17 mouse cellular contexts compared by ENCODE assay signal in the genomic region with DNA sequence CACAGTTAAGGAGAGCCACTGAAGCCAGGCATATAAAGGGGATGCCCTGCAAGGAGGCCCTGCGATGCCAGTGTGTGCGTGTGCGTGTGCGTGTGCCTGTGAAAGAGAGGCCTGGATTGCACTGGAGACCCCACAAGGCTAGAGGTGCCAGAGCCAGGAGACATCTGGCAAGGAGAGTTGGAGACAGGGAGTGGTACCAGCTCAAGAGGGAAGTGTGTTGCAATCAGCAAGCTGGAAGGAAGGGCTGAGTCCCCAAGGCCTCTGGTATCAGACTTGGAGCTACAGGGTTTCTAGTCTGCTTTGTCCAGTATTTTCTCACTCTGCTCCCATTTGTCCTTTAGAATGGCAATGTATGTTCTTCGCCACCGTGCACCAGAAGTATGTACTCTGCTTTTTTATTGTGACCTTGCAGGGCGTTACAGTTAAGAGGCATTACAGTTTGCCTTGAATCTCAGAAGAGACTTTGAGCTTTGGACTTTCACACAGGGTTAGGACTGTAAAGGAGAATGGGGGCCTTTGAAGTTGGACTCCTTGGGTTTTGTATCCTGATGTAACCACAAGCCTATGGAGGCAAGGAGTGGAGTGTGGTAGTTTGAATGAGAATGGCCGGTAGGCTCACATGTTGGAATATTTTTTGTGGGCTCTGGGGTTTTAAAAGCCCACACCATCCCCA. TPM values are rescaled to one million over a fixed set of nuclear protein-coding genes. Genes with fewer than 3 reads are reported as not detected.
DNase-seq lines count a peak whose midpoint lies in the region; ATAC-seq and TF ChIP-seq lines count a peak whose summit lies in the region.
"Had no signal": no experiment of that assay in that cellular context is flagged by ENCODE, and none has a peak within 500 bp of the region (broad histone marks: within the 10 kb centered on the region; RNA-seq: fewer than 3 reads in every experiment).

No protein-coding gene starts in this region.

- DNase-seq in heart, adult 2 months, result peak; percentile 30 to 42
- DNase-seq in thymus, adult 18-20 months, result no peak
- DNase-seq in thymus, postnatal 0 days (ENCODE audit: low spot score), result no peak
- DNase-seq: layer of hippocampus, postnatal 36 days; liver, postnatal 0 days; thymus, postnatal 4 days had no signal

- WGBS in heart, adult 2 months, result 84% methylated on average over 8 of the region's 8 CpGs
- 83% methylated on average over 8 of the region's 8 CpGs for WGBS in heart, embryonic 12.5 days
- 81% methylated on average over 8 of the region's 8 CpGs for WGBS in lung, embryonic 16.5 days
- WGBS in small intestine, adult 2 months, result 31% methylated on average over 8 of the region's 8 CpGs

- H3K9me3 ChIP-seq in heart, embryonic 12.5 days (replicated peaks), result no peaks in the 10 kb centered on the region
- no peaks in the 10 kb centered on the region for H3K9me3 ChIP-seq in lung, embryonic 16.5 days (ENCODE audit: control insufficient read depth, low read length)
- H3K9me3 ChIP-seq: embryonic facial prominence, embryonic 13.5 days; limb, embryonic 12.5 days; neural tube, embryonic 15.5 days had no signal

- H3K27me3 ChIP-seq in heart, adult 2 months (ENCODE audit: control insufficient read depth, insufficient read depth, low read length), result no peaks in the 10 kb centered on the region
- H3K27me3 ChIP-seq in heart, embryonic 12.5 days (replicated peaks), result 0 out of 2 replicates have a peak, but pooled peaks cover 2% of the 10 kb centered on the region
- no peaks in the 10 kb centered on the region for H3K27me3 ChIP-seq in lung, embryonic 16.5 days (ENCODE audit: control insufficient read depth, insufficient read depth, low read depth, low read length)
- H3K27me3 ChIP-seq in small intestine, adult 2 months (ENCODE audit: control insufficient read depth, insufficient read depth, low read length), result no peaks in the 10 kb centered on the region
- H3K27me3 ChIP-seq: limb, embryonic 12.5 days; neural tube, embryonic 15.5 days had no signal

- no peak for TF ChIP-seq EP300 in heart, adult 2 months (IDR thresholded peaks at IDR 0.05; ENCODE audit: insufficient read depth, low read depth, low read length)

- no peaks in the 10 kb centered on the region for H3K79me2 ChIP-seq in heart, adult 2 months (replicated peaks; ENCODE audit: control insufficient read depth, insufficient read depth, low read length)

- no peak overlapping the region for H3K27ac ChIP-seq in heart, adult 2 months
- H3K27ac ChIP-seq in heart, embryonic 12.5 days (ENCODE audit: poor library complexity, severe bottlenecking), result no peak overlapping the region
- peak overlapping the region; percentile 13 for H3K27ac ChIP-seq in lung, embryonic 16.5 days (ENCODE audit: low read length)
- H3K27ac ChIP-seq in small intestine, adult 2 months (ENCODE audit: insufficient read depth, low read depth, low read length), result peak overlapping the region; percentile 85
- H3K27ac ChIP-seq: embryonic facial prominence, embryonic 13.5 days; kidney, postnatal 0 days; limb, embryonic 12.5 days; neural tube, embryonic 15.5 days had no signal

- no peak for ATAC-seq in heart, embryonic 12.5 days (ENCODE audit: insufficient number of reproducible peaks, low FRiP score)
- peak; percentile 78 for ATAC-seq in granulocyte monocyte progenitor cell, adult 5-6 weeks (replicated peaks; ENCODE audit: poor library complexity, severe bottlenecking)
- peak; percentile 73 for ATAC-seq in lung, embryonic 16.5 days (ENCODE audit: low read depth)
- ATAC-seq: CD4-positive, CD25-positive, alpha-beta regulatory T cell, adult 4 months; forebrain, embryonic 16.5 days; liver, postnatal 0 days; midbrain, embryonic 16.5 days had no signal

- H3K36me3 ChIP-seq in heart, adult 2 months (ENCODE audit: control insufficient read depth, insufficient read depth, low read length), result no peaks in the 10 kb centered on the region; the same call in 1 of the 2 replicates
- H3K36me3 ChIP-seq in heart, embryonic 12.5 days, result no peaks in the 10 kb centered on the region
- H3K36me3 ChIP-seq in lung, embryonic 16.5 days (ENCODE audit: control insufficient read depth, insufficient read depth, low read length), result no peaks in the 10 kb centered on the region
- no peaks in the 10 kb centered on the region for H3K36me3 ChIP-seq in small intestine, adult 2 months (ENCODE audit: control insufficient read depth, insufficient read depth, low read length)
- H3K36me3 ChIP-seq: embryonic facial prominence, embryonic 13.5 days; limb, embryonic 12.5 days; neural tube, embryonic 15.5 days had no signal

- no peak overlapping the region for H3K4me2 ChIP-seq in heart, embryonic 12.5 days
- H3K4me2 ChIP-seq in lung, embryonic 16.5 days (ENCODE audit: low read depth, low read length), result no peak overlapping the region
- H3K4me2 ChIP-seq: embryonic facial prominence, embryonic 13.5 days; limb, embryonic 12.5 days; neural tube, embryonic 15.5 days had no signal

- no peak for TF ChIP-seq POLR2A in heart, adult 2 months (IDR thresholded peaks at IDR 0.05; ENCODE audit: insufficient read depth, low read depth, low read length)
- TF ChIP-seq POLR2A in small intestine, adult 2 months (IDR thresholded peaks at IDR 0.05; ENCODE audit: low read depth, low read length), result no peak

- H3K9ac ChIP-seq in heart, adult 2 months (ENCODE audit: low read depth, low read length), result no peak overlapping the region
- no peak overlapping the region for H3K9ac ChIP-seq in heart, embryonic 12.5 days
- H3K9ac ChIP-seq in lung, embryonic 16.5 days (ENCODE audit: low read length), result no peak overlapping the region
- H3K9ac ChIP-seq: embryonic facial prominence, embryonic 13.5 days; limb, embryonic 12.5 days; liver, postnatal 0 days; neural tube, embryonic 15.5 days had no signal

- intact Hi-C loops in heart, adult 2 months (cut with DNase I), result no loop called here

- H3K4me3 ChIP-seq in heart, adult 2 months, result no peak overlapping the region
- H3K4me3 ChIP-seq in heart, embryonic 12.5 days, result no peak overlapping the region
- H3K4me3 ChIP-seq in lung, embryonic 16.5 days (ENCODE audit: low read length), result no peak overlapping the region
- no peak overlapping the region for H3K4me3 ChIP-seq in small intestine, adult 2 months (ENCODE audit: low read depth, low read length)
- H3K4me3 ChIP-seq: embryonic facial prominence, embryonic 13.5 days; limb, embryonic 12.5 days; neural tube, embryonic 15.5 days had no signal

- H3K4me1 ChIP-seq in heart, adult 2 months (ENCODE audit: control insufficient read depth, insufficient read depth, low read length), result no peaks in the 10 kb centered on the region
- H3K4me1 ChIP-seq in heart, embryonic 12.5 days (replicated peaks), result no peaks in the 10 kb centered on the region
- no peaks in the 10 kb centered on the region for H3K4me1 ChIP-seq in lung, embryonic 16.5 days (replicated peaks; ENCODE audit: control insufficient read depth, insufficient read depth, low read length)
- peaks cover 16% of the 10 kb centered on the region for H3K4me1 ChIP-seq in small intestine, adult 2 months (ENCODE audit: control insufficient read depth, insufficient read depth, insufficient read length, low read length)
- H3K4me1 ChIP-seq: embryonic facial prominence, embryonic 13.5 days; limb, embryonic 12.5 days; neural tube, embryonic 15.5 days had no signal

- TF ChIP-seq CTCF in heart, adult 2 months (IDR thresholded peaks at IDR 0.05), result no peak
- TF ChIP-seq CTCF in small intestine, adult 2 months (IDR thresholded peaks at IDR 0.05; ENCODE audit: extremely low read depth, insufficient read length, insufficient replicate concordance, low read depth, low read length), result no peak

RNA-seq across cellular contexts. Expression of a gene that starts 1.6 kb away (rescaled TPM):
- total RNA-seq in heart, adult 2 months (2021), result under 1 TPM; 0.10 to 0.16 TPM
- polyA plus RNA-seq in heart, adult 2 months (2012; rRNA removed), result 0.12 and 0.20 TPM in 2 replicates
- polyA plus RNA-seq in heart, embryonic 12.5 days (2016; fragmentation: Nextera tagmentation; extraction: Ambion mirVana), result not detected in 2 replicates
- not detected in 2 replicates for total RNA-seq in granulocyte monocyte progenitor cell, adult 5-6 weeks (2014; fragmentation: Nextera tagmentation)
- not detected in 2 replicates for total RNA-seq in granulocyte monocyte progenitor cell, adult 5-6 weeks (2017)
- not detected in 2 replicates for polyA plus RNA-seq in lung, embryonic 16.5 days (2015; fragmentation: Nextera tagmentation; extraction: Ambion mirVana)
- polyA plus RNA-seq in small intestine, adult 2 months (2012; rRNA removed), result not detected in 2 replicates
- polyA plus RNA-seq in thymus, postnatal 0 days (2015; fragmentation: Nextera tagmentation; extraction: Ambion mirVana), result not detected in 2 replicates
- polyA plus RNA-seq: CD4-positive, CD25-positive, alpha-beta regulatory T cell, adult 4 months; forebrain, embryonic 16.5 days; kidney, postnatal 0 days; limb, embryonic 12.5 days; liver, postnatal 0 days; midbrain, embryonic 16.5 days; neural tube, embryonic 15.5 days had no signal

RNA-seq across cellular contexts. Expression of a gene that starts 4.6 kb away (rescaled TPM):
- 10 to 100 TPM; 54.2 to 55.3 TPM for total RNA-seq in heart, adult 2 months (2021)
- polyA plus RNA-seq in heart, adult 2 months (2012; rRNA removed), result 32.5 and 54.7 TPM in 2 replicates
- 38.0 and 40.7 TPM in 2 replicates for polyA plus RNA-seq in heart, embryonic 12.5 days (2016; fragmentation: Nextera tagmentation; extraction: Ambion mirVana)
- 99.3 and 101 TPM in 2 replicates for total RNA-seq in granulocyte monocyte progenitor cell, adult 5-6 weeks (2014; fragmentation: Nextera tagmentation)
- 77.6 and 87.4 TPM in 2 replicates for total RNA-seq in granulocyte monocyte progenitor cell, adult 5-6 weeks (2017)
- 30.8 and 34.6 TPM in 2 replicates for polyA plus RNA-seq in lung, embryonic 16.5 days (2015; fragmentation: Nextera tagmentation; extraction: Ambion mirVana)
- polyA plus RNA-seq in small intestine, adult 2 months (2012; rRNA removed), result 25.9 and 30.7 TPM in 2 replicates
- polyA plus RNA-seq in thymus, postnatal 0 days (2015; fragmentation: Nextera tagmentation; extraction: Ambion mirVana), result 33.9 and 35.5 TPM in 2 replicates

Comparison
In these comparisons a context has a peak if more than half of its experiments do, and no peak if none do; other contexts are left out.
1. DNase-seq: peak in heart, adult 2 months (2 of 2); none in thymus, adult 18-20 months (0 of 2) and thymus, postnatal 0 days (single experiment).
2. H3K27ac ChIP-seq: peak in lung, embryonic 16.5 days (single experiment) and small intestine, adult 2 months (single experiment); none in heart, adult 2 months (single experiment) and heart, embryonic 12.5 days (single experiment).